Mouse (Mus musculus): Measurements from ENCODE around the gene Bmp2k. TPM values are rescaled to one million over a fixed set of nuclear protein-coding genes. Genes with fewer than 3 reads are reported as not detected.

Bmp2k gene
- polyA plus RNA-seq, 1 experiment, result 6.6 TPM

DNA sequence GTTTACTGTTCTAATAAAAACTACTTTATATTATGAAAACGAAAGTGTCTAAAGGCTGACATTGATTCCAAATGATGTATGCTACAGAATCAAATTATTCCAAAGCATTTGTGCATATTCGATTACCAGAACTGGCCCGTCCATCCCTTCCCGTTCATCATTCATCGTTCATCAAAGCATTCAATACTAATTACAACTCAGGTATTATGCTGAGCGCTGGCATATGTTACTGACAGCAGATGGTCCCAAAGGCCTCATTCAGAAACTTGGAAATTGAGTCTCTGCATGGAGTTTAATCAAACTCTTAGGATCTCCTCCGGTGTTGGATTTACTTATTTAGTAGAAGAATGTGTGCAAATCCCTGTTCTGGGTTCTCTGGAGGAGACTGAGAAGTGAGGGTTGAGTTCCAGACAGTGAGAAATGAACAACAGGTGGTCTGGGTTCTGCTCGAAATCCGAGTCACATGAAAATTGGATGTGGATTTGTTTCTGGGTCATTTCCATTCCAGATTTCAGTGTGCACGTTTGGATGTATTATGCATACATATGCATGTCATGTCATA lies 42.9 kb upstream of the Bmp2k start:
- TF ChIP-seq CTCF (IDR thresholded peaks at IDR 0.05; ENCODE audit: control insufficient read depth, insufficient read depth, insufficient replicate concordance, low read depth, low read length) (no peak), POLR2A (IDR thresholded peaks at IDR 0.05; ENCODE audit: control insufficient read depth, low read depth, low read length) (no peak)
- no peak overlapping the region for H3K4me3 ChIP-seq (ENCODE audit: control insufficient read depth, low read depth, low read length)
- H3K36me3 ChIP-seq (ENCODE audit: control insufficient read depth, insufficient read depth, low read length), result no peaks in the 10 kb centered on the region
- H3K27me3 ChIP-seq (ENCODE audit: control insufficient read depth, insufficient read depth, low read length), result no peaks in the 10 kb centered on the region
- H3K4me1 ChIP-seq (ENCODE audit: control insufficient read depth, insufficient read depth, low read length), result no peaks in the 10 kb centered on the region
- H3K27ac ChIP-seq (ENCODE audit: control insufficient read depth, insufficient read depth, low read depth, low read length), result no peak overlapping the region

- H3K36me3 ChIP-seq (ENCODE audit: control insufficient read depth, insufficient read depth, low read length), result no peaks in the 10 kb centered on the region
- no peak overlapping the region for H3K27ac ChIP-seq (ENCODE audit: control insufficient read depth, insufficient read depth, low read depth, low read length)
- no peak overlapping the region for H3K4me3 ChIP-seq (ENCODE audit: control insufficient read depth, low read depth, low read length)
- H3K27me3 ChIP-seq (ENCODE audit: control insufficient read depth, insufficient read depth, low read length), result no peaks in the 10 kb centered on the region
- TF ChIP-seq POLR2A (IDR thresholded peaks at IDR 0.05; ENCODE audit: control insufficient read depth, low read depth, low read length), result no peak
- no peaks in the 10 kb centered on the region for H3K4me1 ChIP-seq (ENCODE audit: control insufficient read depth, insufficient read depth, low read length)
Measured at GRCm38 (mm10) chr5:96956926-96957325, 40.6 kb upstream of the Bmp2k start.

DNA sequence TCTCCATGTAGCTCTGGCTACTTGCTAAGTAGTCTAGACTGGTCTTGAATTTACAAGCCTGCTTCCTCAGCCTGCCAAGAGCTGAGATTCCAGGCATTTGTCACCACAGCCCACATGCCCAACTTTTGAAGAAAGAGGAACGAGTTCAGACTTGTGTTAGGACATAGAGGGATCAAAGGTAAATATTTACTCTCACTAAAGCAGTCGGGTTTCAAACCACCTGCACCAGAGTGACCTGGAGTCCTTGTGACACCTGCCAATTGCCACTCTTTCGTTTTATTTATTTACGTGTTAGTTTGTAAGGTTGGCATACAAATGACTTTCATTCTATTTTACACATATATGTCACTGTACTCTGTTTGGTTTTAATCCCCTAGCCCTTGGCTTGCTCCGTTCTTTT lies 36.4 kb upstream of the Bmp2k start:
- H3K4me3 ChIP-seq (ENCODE audit: control insufficient read depth, low read depth, low read length), result no peak overlapping the region
- no peaks in the 10 kb centered on the region for H3K4me1 ChIP-seq (ENCODE audit: control insufficient read depth, insufficient read depth, low read length)
- TF ChIP-seq POLR2A (IDR thresholded peaks at IDR 0.05; ENCODE audit: control insufficient read depth, low read depth, low read length), result no peak
- TF ChIP-seq CTCF (IDR thresholded peaks at IDR 0.05; ENCODE audit: control insufficient read depth, insufficient read depth, insufficient replicate concordance, low read depth, low read length), result no peak
- H3K36me3 ChIP-seq (ENCODE audit: control insufficient read depth, insufficient read depth, low read length), result no peaks in the 10 kb centered on the region
- no peak overlapping the region for H3K27ac ChIP-seq (ENCODE audit: control insufficient read depth, insufficient read depth, low read depth, low read length)
- H3K27me3 ChIP-seq (ENCODE audit: control insufficient read depth, insufficient read depth, low read length), result no peaks in the 10 kb centered on the region

DNA sequence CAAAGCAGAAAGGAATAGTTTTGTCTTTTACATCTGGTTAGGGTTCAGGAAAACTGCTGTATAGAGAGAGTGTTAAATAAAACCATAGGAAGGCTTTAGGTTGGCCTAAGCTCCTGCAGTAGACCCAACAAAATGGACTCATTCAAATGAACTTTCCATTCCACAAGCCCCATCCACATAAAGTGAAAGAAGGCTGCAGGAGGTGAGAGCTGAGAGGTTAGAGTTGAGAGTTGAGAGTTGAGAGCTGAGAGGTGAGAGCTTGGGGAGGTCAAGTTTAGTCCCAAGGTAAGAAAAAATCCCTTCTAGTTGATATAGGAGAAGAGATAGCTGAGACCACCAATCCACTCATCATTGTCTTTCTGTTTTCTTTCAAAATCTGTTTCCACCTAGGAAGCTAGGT lies 35.6 kb upstream of the Bmp2k start:
- Histone ChIP-seq H3K27me3 (ENCODE audit: control insufficient read depth, insufficient read depth, low read length) (no peaks in the 10 kb centered on the region), H3K27ac (ENCODE audit: control insufficient read depth, insufficient read depth, low read depth, low read length) (no peak overlapping the region), H3K4me3 (ENCODE audit: control insufficient read depth, low read depth, low read length) (no peak overlapping the region), H3K4me1 (ENCODE audit: control insufficient read depth, insufficient read depth, low read length) (no peaks in the 10 kb centered on the region), H3K36me3 (ENCODE audit: control insufficient read depth, insufficient read depth, low read length) (no peaks in the 10 kb centered on the region)
- TF ChIP-seq POLR2A (IDR thresholded peaks at IDR 0.05; ENCODE audit: control insufficient read depth, low read depth, low read length), result no peak
- TF ChIP-seq CTCF (IDR thresholded peaks at IDR 0.05; ENCODE audit: control insufficient read depth, insufficient read depth, insufficient replicate concordance, low read depth, low read length), result no peak

DNA sequence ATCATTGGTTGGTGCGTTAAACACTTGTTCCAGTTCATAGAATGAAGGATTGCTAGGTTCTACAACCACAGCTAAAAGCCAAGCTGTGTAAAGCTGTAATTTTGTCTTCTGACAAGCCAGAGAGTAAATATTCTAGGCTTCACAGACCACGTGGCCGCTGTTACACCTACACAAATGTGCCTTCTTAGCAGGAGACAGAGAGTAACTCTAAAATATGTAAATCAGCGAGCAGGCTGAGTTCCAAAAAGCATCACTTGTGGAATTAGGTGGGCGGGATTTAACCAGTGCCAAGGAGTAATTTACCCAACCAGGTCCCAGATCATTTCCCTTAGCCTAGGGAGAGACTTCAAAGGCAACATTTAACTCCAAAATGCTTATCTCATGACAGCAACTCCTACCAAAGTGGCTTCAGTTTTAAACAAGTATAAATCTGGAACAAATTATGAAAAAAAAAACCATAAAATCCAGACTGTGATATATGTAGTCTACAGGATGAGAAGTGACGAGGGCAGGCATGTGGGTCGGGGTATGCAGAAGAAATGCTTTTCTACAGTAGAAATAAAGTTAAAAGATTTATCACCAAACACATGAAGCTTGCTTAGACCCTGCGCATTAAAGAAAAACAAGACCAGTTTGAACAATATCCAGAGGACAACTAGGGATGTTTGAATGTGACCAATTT lies 35.1 kb upstream of the Bmp2k start:
- Histone ChIP-seq H3K4me3 (ENCODE audit: control insufficient read depth, low read depth, low read length) (no peak overlapping the region), H3K36me3 (ENCODE audit: control insufficient read depth, insufficient read depth, low read length) (no peaks in the 10 kb centered on the region), H3K4me1 (ENCODE audit: control insufficient read depth, insufficient read depth, low read length) (no peaks in the 10 kb centered on the region), H3K27ac (ENCODE audit: control insufficient read depth, insufficient read depth, low read depth, low read length) (no peak overlapping the region), H3K27me3 (ENCODE audit: control insufficient read depth, insufficient read depth, low read length) (no peaks in the 10 kb centered on the region)
- TF ChIP-seq POLR2A (IDR thresholded peaks at IDR 0.05; ENCODE audit: control insufficient read depth, low read depth, low read length) (no peak), CTCF (IDR thresholded peaks at IDR 0.05; ENCODE audit: control insufficient read depth, insufficient read depth, insufficient replicate concordance, low read depth, low read length) (no peak)

GRCm38 (mm10) chr5:96962934-96963301 lies 34.6 kb upstream of the Bmp2k start:
- no peak for TF ChIP-seq CTCF (IDR thresholded peaks at IDR 0.05; ENCODE audit: control insufficient read depth, insufficient read depth, insufficient replicate concordance, low read depth, low read length)
- no peaks in the 10 kb centered on the region for H3K27me3 ChIP-seq (ENCODE audit: control insufficient read depth, insufficient read depth, low read length)
- H3K4me3 ChIP-seq (ENCODE audit: control insufficient read depth, low read depth, low read length), result no peak overlapping the region

GRCm38 (mm10) chr5:96964062-96965028 lies 33.1 kb upstream of the Bmp2k start:
- Histone ChIP-seq H3K36me3 (ENCODE audit: control insufficient read depth, insufficient read depth, low read length) (no peaks in the 10 kb centered on the region), H3K4me1 (ENCODE audit: control insufficient read depth, insufficient read depth, low read length) (no peaks in the 10 kb centered on the region), H3K27ac (ENCODE audit: control insufficient read depth, insufficient read depth, low read depth, low read length) (no peak overlapping the region), H3K27me3 (ENCODE audit: control insufficient read depth, insufficient read depth, low read length) (no peaks in the 10 kb centered on the region), H3K4me3 (ENCODE audit: control insufficient read depth, low read depth, low read length) (no peak overlapping the region)
- TF ChIP-seq CTCF (IDR thresholded peaks at IDR 0.05; ENCODE audit: control insufficient read depth, insufficient read depth, insufficient replicate concordance, low read depth, low read length) (no peak), POLR2A (IDR thresholded peaks at IDR 0.05; ENCODE audit: control insufficient read depth, low read depth, low read length) (no peak)

More at GRCm38 (mm10) chr5:96962934-96963301, 34.6 kb upstream of the Bmp2k start:
- no peak overlapping the region for H3K27ac ChIP-seq (ENCODE audit: control insufficient read depth, insufficient read depth, low read depth, low read length)
- no peaks in the 10 kb centered on the region for H3K36me3 ChIP-seq (ENCODE audit: control insufficient read depth, insufficient read depth, low read length)
- H3K4me1 ChIP-seq (ENCODE audit: control insufficient read depth, insufficient read depth, low read length), result no peaks in the 10 kb centered on the region
